Comparison of ENCODE assay signal across 10 mouse cellular contexts in the genomic region with DNA sequence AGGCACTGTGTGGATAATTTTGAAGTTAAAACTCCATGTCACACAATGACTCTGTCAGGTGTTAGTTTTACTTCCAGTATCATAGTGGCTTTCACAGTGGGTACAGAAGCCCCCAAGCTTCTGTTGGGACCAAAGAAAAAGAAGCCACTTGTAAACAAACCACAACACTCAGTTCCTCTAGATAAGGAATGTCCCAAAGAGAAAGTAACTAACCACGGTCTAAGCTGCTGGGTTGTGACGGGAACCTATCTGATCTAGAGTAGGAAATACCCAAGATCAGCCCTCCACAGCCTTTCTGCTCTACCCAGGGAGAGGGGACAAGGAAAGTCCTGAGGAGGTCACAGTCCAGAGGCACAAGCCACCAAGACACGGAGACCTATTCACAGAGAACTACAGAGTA.
DNase-seq lines count a peak whose midpoint lies in the region; ATAC-seq lines count a peak whose summit lies in the region.
"Had no signal": no experiment of that assay in that cellular context is flagged by ENCODE, and none has a peak within 500 bp of the region (broad histone marks: within the 10 kb centered on the region; RNA-seq: fewer than 3 reads in every experiment).

No protein-coding gene starts in this region.

- no peaks in the 10 kb centered on the region for H3K36me3 ChIP-seq in intestine, embryonic 14.5 days (ENCODE audit: control insufficient read depth, insufficient read depth, low read length)
- H3K36me3 ChIP-seq in intestine, embryonic 16.5 days (ENCODE audit: control insufficient read depth, insufficient read depth, low read length) = no peaks in the 10 kb centered on the region
- no peaks in the 10 kb centered on the region for H3K36me3 ChIP-seq in liver, embryonic 11.5 days (ENCODE audit: control insufficient read depth, insufficient read depth, low read length)
- no peaks in the 10 kb centered on the region for H3K36me3 ChIP-seq in splenic B cell, adult 2 months (ENCODE audit: control insufficient read depth, insufficient read depth, low read length, poor library complexity, severe bottlenecking)

- H3K4me2 ChIP-seq in intestine, embryonic 14.5 days (ENCODE audit: low read length) = no peak overlapping the region
- H3K4me2 ChIP-seq in intestine, embryonic 16.5 days (ENCODE audit: low read depth, low read length) = no peak overlapping the region
- peak overlapping the region; percentile 44 for H3K4me2 ChIP-seq in liver, embryonic 11.5 days

- H3K4me3 ChIP-seq in intestine, embryonic 14.5 days (ENCODE audit: low read depth, low read length) = no peak overlapping the region
- no peak overlapping the region for H3K4me3 ChIP-seq in intestine, embryonic 16.5 days (ENCODE audit: low read length)
- no peak overlapping the region for H3K4me3 ChIP-seq in liver, embryonic 11.5 days (ENCODE audit: low read depth, low read length)

- H3K9me3 ChIP-seq in intestine, embryonic 14.5 days (ENCODE audit: control insufficient read depth, low read length) = no peaks in the 10 kb centered on the region
- H3K9me3 ChIP-seq in intestine, embryonic 16.5 days (ENCODE audit: control insufficient read depth, low read length) = no peaks in the 10 kb centered on the region
- no peaks in the 10 kb centered on the region for H3K9me3 ChIP-seq in liver, embryonic 11.5 days (ENCODE audit: control insufficient read depth, low read length)

- peak; percentile 12 for DNase-seq in intestine, embryonic 14.5 days (ENCODE audit: low spot score)
- peak; percentile 22 for DNase-seq in T-cell, adult 2 months (ENCODE audit: low spot score)
- no peak for DNase-seq in liver, embryonic 11.5 days (ENCODE audit: low spot score)
- peak; percentile 47 for DNase-seq in splenic B cell, adult 2 months (ENCODE audit: low read depth, low spot score)
- no peak for DNase-seq in kidney, postnatal 10 days
- no peak for DNase-seq in adrenal gland, adult 8-10 months
- no peak for DNase-seq in testis, postnatal 10 days (ENCODE audit: low spot score)
- DNase-seq: cerebellum, adult 9-10 months had no signal

- no peaks in the 10 kb centered on the region for H3K27me3 ChIP-seq in intestine, embryonic 14.5 days (replicated peaks; ENCODE audit: control insufficient read depth, insufficient read depth, low read length)
- H3K27me3 ChIP-seq in intestine, embryonic 16.5 days (replicated peaks; ENCODE audit: control insufficient read depth, insufficient read depth, low read length) = no peaks in the 10 kb centered on the region
- no peaks in the 10 kb centered on the region for H3K27me3 ChIP-seq in liver, embryonic 11.5 days (replicated peaks; ENCODE audit: control insufficient read depth, insufficient read depth, low read length)
- no peaks in the 10 kb centered on the region for H3K27me3 ChIP-seq in splenic B cell, adult 2 months (ENCODE audit: control insufficient read depth, insufficient read depth, low read length, poor library complexity, severe bottlenecking)

- no peak for ATAC-seq in intestine, embryonic 14.5 days (replicated peaks; ENCODE audit: low FRiP score, low TSS enrichment, low read depth)
- ATAC-seq in intestine, embryonic 16.5 days = no peak
- ATAC-seq in liver, embryonic 11.5 days (replicated peaks; ENCODE audit: low FRiP score) = peak; percentile 79
- ATAC-seq: hindbrain, postnatal 0 days had no signal

- no peak overlapping the region for H3K27ac ChIP-seq in intestine, embryonic 14.5 days (ENCODE audit: low read depth)
- H3K27ac ChIP-seq in intestine, embryonic 16.5 days (ENCODE audit: low read length) = no peak overlapping the region
- no peak overlapping the region for H3K27ac ChIP-seq in liver, embryonic 11.5 days (ENCODE audit: low read depth, low read length)
- H3K27ac ChIP-seq: hindbrain, postnatal 0 days had no signal

- no peak overlapping the region for H3K9ac ChIP-seq in intestine, embryonic 14.5 days (ENCODE audit: low read length)
- no peak overlapping the region for H3K9ac ChIP-seq in intestine, embryonic 16.5 days (ENCODE audit: low read depth, low read length)
- H3K9ac ChIP-seq in liver, embryonic 11.5 days (ENCODE audit: low read depth, low read length) = no peak overlapping the region

- WGBS in intestine, embryonic 14.5 days = 73% methylated on average over 3 of the region's 3 CpGs
- 78% methylated on average over 3 of the region's 3 CpGs for WGBS in intestine, embryonic 16.5 days
- 26% methylated on average over 3 of the region's 3 CpGs for WGBS in liver, embryonic 11.5 days

- no peaks in the 10 kb centered on the region for H3K4me1 ChIP-seq in intestine, embryonic 14.5 days (replicated peaks; ENCODE audit: control insufficient read depth, insufficient read depth, low read length)
- no peaks in the 10 kb centered on the region for H3K4me1 ChIP-seq in intestine, embryonic 16.5 days (ENCODE audit: control insufficient read depth, insufficient read depth, low read length)
- peaks cover 11% of the 10 kb centered on the region for H3K4me1 ChIP-seq in liver, embryonic 11.5 days (replicated peaks; ENCODE audit: control insufficient read depth, insufficient read depth, low read length)

Comparison
In these comparisons a context has a peak if more than half of its experiments do, and no peak if none do; other contexts are left out.
1. DNase-seq: peak in intestine, embryonic 14.5 days (single experiment), T-cell, adult 2 months (single experiment) and splenic B cell, adult 2 months (single experiment); none in liver, embryonic 11.5 days (single experiment), kidney, postnatal 10 days (single experiment), adrenal gland, adult 8-10 months (single experiment) and testis, postnatal 10 days (single experiment).